Mouse (Mus musculus): ENCODE results near the gene Masp1.

Gene Masp1

GRCm38 (mm10) chr16:23513401-23513800 is 7.2 kb downstream of the Masp1 start:
- no peak for DNase-seq (ENCODE audit: low read depth, low spot score)

- no peak for DNase-seq (ENCODE audit: low read depth, low spot score)
These were observed 9.3 kb downstream of the Masp1 start for GRCm38 (mm10) chr16:23511166-23511935.

GRCm38 (mm10) chr16:23505904-23506687 is 14.5 kb downstream of the Masp1 start:
- peak; percentile 67 for DNase-seq (ENCODE audit: low read depth, low spot score)

GRCm38 (mm10) chr16:23504320-23504744 is 16.3 kb downstream of the Masp1 start:
- DNase-seq (ENCODE audit: low read depth, low spot score), result no peak

GRCm38 (mm10) chr16:23503351-23503750 is 17.3 kb downstream of the Masp1 start:
- no peak for DNase-seq (ENCODE audit: low read depth, low spot score)

- no peak for DNase-seq (ENCODE audit: low read depth, low spot score)
These were observed 18.1 kb downstream of the Masp1 start for GRCm38 (mm10) chr16:23502478-23502877.

GRCm38 (mm10) chr16:23501288-23501687 is 19.3 kb downstream of the Masp1 start:
- DNase-seq (ENCODE audit: low read depth, low spot score), result no peak

GRCm38 (mm10) chr16:23500558-23500957 is 20.1 kb downstream of the Masp1 start:
- DNase-seq (ENCODE audit: low read depth, low spot score), result no peak

- no peak for DNase-seq (ENCODE audit: low read depth, low spot score)
These were observed 21.9 kb downstream of the Masp1 start for GRCm38 (mm10) chr16:23498691-23499131.

GRCm38 (mm10) chr16:23497881-23498280 is 22.7 kb downstream of the Masp1 start:
- DNase-seq (ENCODE audit: low read depth, low spot score), result no peak

- no peak for DNase-seq (ENCODE audit: low read depth, low spot score)
These were observed 23.2 kb downstream of the Masp1 start for GRCm38 (mm10) chr16:23497440-23497839.

- no peak for DNase-seq (ENCODE audit: low read depth, low spot score)
These were observed 24.2 kb downstream of the Masp1 start for GRCm38 (mm10) chr16:23496245-23496924.

- DNase-seq (ENCODE audit: low read depth, low spot score), result no peak
These were observed 27.8 kb downstream of the Masp1 start for GRCm38 (mm10) chr16:23492783-23493182.

- no peak for DNase-seq (ENCODE audit: low read depth, low spot score)
These were observed 37.3 kb downstream of the Masp1 start for GRCm38 (mm10) chr16:23483292-23483691.

GRCm38 (mm10) chr16:23482846-23483245 is 37.8 kb downstream of the Masp1 start:
- DNase-seq (ENCODE audit: low read depth, low spot score), result no peak

- DNase-seq (ENCODE audit: low read depth, low spot score), result no peak
These were observed 38.4 kb downstream of the Masp1 start for GRCm38 (mm10) chr16:23482218-23482617.

GRCm38 (mm10) chr16:23479872-23480603 is 40.6 kb downstream of the Masp1 start:
- no peak for DNase-seq (ENCODE audit: low read depth, low spot score)

GRCm38 (mm10) chr16:23476598-23476997 is 44.0 kb downstream of the Masp1 start:
- no peak for DNase-seq (ENCODE audit: low read depth, low spot score)

GRCm38 (mm10) chr16:23475651-23476050 is 45.0 kb downstream of the Masp1 start:
- no peak for DNase-seq (ENCODE audit: low read depth, low spot score)

GRCm38 (mm10) chr16:23472046-23472445 is 48.6 kb downstream of the Masp1 start:
- DNase-seq (ENCODE audit: low read depth, low spot score), result no peak

GRCm38 (mm10) chr16:23471551-23471950 is 49.1 kb downstream of the Masp1 start:
- no peak for DNase-seq (ENCODE audit: low read depth, low spot score)

Measured in A20 (cell line).